15 mouse cellular contexts compared by ENCODE assay signal in genomic region chr19:55714015-55714414, GRCm38 (mm10). TPM values are rescaled to one million over a fixed set of nuclear protein-coding genes. Genes with fewer than 3 reads are reported as not detected.
DNase-seq lines count a peak whose midpoint lies in the region; ATAC-seq lines count a peak whose summit lies in the region.
"Had no signal": no experiment of that assay in that cellular context is flagged by ENCODE, and none has a peak within 500 bp of the region (broad histone marks: within the 10 kb centered on the region; RNA-seq: fewer than 3 reads in every experiment).

No protein-coding gene starts in this region.

- H3K9ac ChIP-seq in midbrain, embryonic 13.5 days (replicated peaks), result no peak overlapping the region
- no peak overlapping the region for H3K9ac ChIP-seq in forebrain, embryonic 11.5 days (ENCODE audit: low read length)
- H3K9ac ChIP-seq: embryonic facial prominence, embryonic 12.5 days; forebrain, embryonic 15.5 days had no signal

- H3K36me3 ChIP-seq in midbrain, embryonic 13.5 days, result no peaks in the 10 kb centered on the region
- no peaks in the 10 kb centered on the region for H3K36me3 ChIP-seq in forebrain, embryonic 11.5 days (ENCODE audit: control insufficient read depth, insufficient read depth, low read length)
- H3K36me3 ChIP-seq: embryonic facial prominence, embryonic 12.5 days; forebrain, embryonic 15.5 days had no signal

- no peaks in the 10 kb centered on the region for H3K27me3 ChIP-seq in midbrain, embryonic 13.5 days
- H3K27me3 ChIP-seq in forebrain, embryonic 11.5 days (ENCODE audit: control insufficient read depth, insufficient read depth, low read length), result no peaks in the 10 kb centered on the region
- H3K27me3 ChIP-seq: embryonic facial prominence, embryonic 12.5 days; forebrain, embryonic 15.5 days had no signal

- WGBS in midbrain, embryonic 13.5 days, result 85% methylated on average over 4 of the region's 4 CpGs
- 92% methylated on average over 4 of the region's 4 CpGs for WGBS in forebrain, embryonic 11.5 days

- peak; percentile 40 to 64 for DNase-seq in adrenal gland, adult (ENCODE audit: inconsistent age in 2 of 2, low spot score in 1 of 2)
- DNase-seq in adrenal gland, adult 8-10 months, result no peak
- peak; percentile 30 for DNase-seq in urinary bladder, postnatal 14 days (ENCODE audit: low spot score)
- no peak for DNase-seq in urinary bladder, postnatal 25 days (ENCODE audit: low spot score)
- DNase-seq in lung, postnatal 36 days, result peak; percentile 22
- no peak for DNase-seq in kidney, adult 9 months
- no peak for DNase-seq in forebrain, embryonic 11.5 days (ENCODE audit: low spot score)
- DNase-seq: cerebellum, adult 8-10 months; gastrocnemius, postnatal 25 days; kidney, postnatal 4 days; spleen, adult 18-20 months; thymus, adult 2 months had no signal

- no peaks in the 10 kb centered on the region for H3K4me1 ChIP-seq in midbrain, embryonic 13.5 days (replicated peaks)
- H3K4me1 ChIP-seq in forebrain, embryonic 11.5 days (replicated peaks; ENCODE audit: control insufficient read depth, insufficient read depth, low read length), result no peaks in the 10 kb centered on the region
- H3K4me1 ChIP-seq: embryonic facial prominence, embryonic 12.5 days; forebrain, embryonic 15.5 days had no signal

- no peak overlapping the region for H3K4me3 ChIP-seq in midbrain, embryonic 13.5 days (replicated peaks)
- no peak overlapping the region for H3K4me3 ChIP-seq in forebrain, embryonic 11.5 days (ENCODE audit: low read depth, low read length)
- H3K4me3 ChIP-seq: embryonic facial prominence, embryonic 12.5 days; forebrain, embryonic 15.5 days had no signal

- H3K27ac ChIP-seq in midbrain, embryonic 13.5 days, result no peak overlapping the region
- H3K27ac ChIP-seq in forebrain, embryonic 11.5 days (ENCODE audit: low read depth, low read length), result no peak overlapping the region
- H3K27ac ChIP-seq: embryonic facial prominence, embryonic 12.5 days; forebrain, embryonic 15.5 days had no signal

- no peak for ATAC-seq in midbrain, embryonic 13.5 days
- ATAC-seq in forebrain, embryonic 11.5 days (replicated peaks; ENCODE audit: low FRiP score), result no peak
- ATAC-seq: forebrain, embryonic 15.5 days had no signal

- H3K4me2 ChIP-seq in midbrain, embryonic 13.5 days (replicated peaks), result no peak overlapping the region
- H3K4me2 ChIP-seq in forebrain, embryonic 11.5 days (ENCODE audit: low read depth, low read length, severe bottlenecking), result no peak overlapping the region
- H3K4me2 ChIP-seq: embryonic facial prominence, embryonic 12.5 days; forebrain, embryonic 15.5 days had no signal

- no peaks in the 10 kb centered on the region for H3K9me3 ChIP-seq in midbrain, embryonic 13.5 days
- no peaks in the 10 kb centered on the region for H3K9me3 ChIP-seq in forebrain, embryonic 11.5 days (ENCODE audit: control insufficient read depth, low read length)
- H3K9me3 ChIP-seq: embryonic facial prominence, embryonic 12.5 days; forebrain, embryonic 15.5 days had no signal

RNA-seq across cellular contexts. Expression of gene Tcf7l2, which starts 27.6 kb away (rescaled TPM):
- total RNA-seq in adrenal gland, adult 8-10 months (2022), result 10 to 100 TPM; 15.4 to 39.4 (median 26.8) TPM
- polyA plus RNA-seq in midbrain, embryonic 13.5 days (2015; fragmentation: Nextera tagmentation; extraction: Ambion mirVana), result 584 and 798 TPM in 2 replicates
- polyA plus RNA-seq in forebrain, embryonic 11.5 days (2014; fragmentation: Nextera tagmentation; extraction: Ambion mirVana), result 146 and 150 TPM in 2 replicates

Comparison
In these comparisons a context has a peak if more than half of its experiments do, and no peak if none do; other contexts are left out.
1. DNase-seq: peak in adrenal gland, adult (2 of 2), urinary bladder, postnatal 14 days (single experiment) and lung, postnatal 36 days (single experiment); none in adrenal gland, adult 8-10 months (single experiment), urinary bladder, postnatal 25 days (single experiment), kidney, adult 9 months (single experiment) and forebrain, embryonic 11.5 days (single experiment).